Mouse (Mus musculus) embryonic facial prominence, embryonic 12.5 days (tissue): Measurements from ENCODE around the gene Tfpi2. TPM values are rescaled to one million over a fixed set of nuclear protein-coding genes. Genes with fewer than 3 reads are reported as not detected.

Experiments
- polyA plus RNA-seq: library from polyadenylated mRNA; unstranded; fragments of >200 nt; fragmentation: Nextera tagmentation; extraction: Ambion mirVana; gene quantifications from 2 replicates; pipeline ENCODE4 v1.2.1, GENCODE M21; 2016

The Tfpi2 gene
- polyA plus RNA-seq, 1 experiment from 2014 or later, result 0.92 TPM

Other genes with a start within 250 kb of the Tfpi2 start
- gene Calcr, start 224.2 kb downstream of the Tfpi2 start, polyA plus RNA-seq, result 0.17 and 0.26 TPM in 2 replicates
- gene Gngt1, start 4.9 kb upstream of the Tfpi2 start, polyA plus RNA-seq, result not detected in 2 replicates
- gene Gng11, start 15.0 kb upstream of the Tfpi2 start, polyA plus RNA-seq, result 63.7 and 67.5 TPM in 2 replicates
- gene Bet1, start 98.1 kb upstream of the Tfpi2 start, polyA plus RNA-seq, result 71.3 and 73.0 TPM in 2 replicates